ENCODE assay signal across 8 mouse cellular contexts in the genomic region with DNA sequence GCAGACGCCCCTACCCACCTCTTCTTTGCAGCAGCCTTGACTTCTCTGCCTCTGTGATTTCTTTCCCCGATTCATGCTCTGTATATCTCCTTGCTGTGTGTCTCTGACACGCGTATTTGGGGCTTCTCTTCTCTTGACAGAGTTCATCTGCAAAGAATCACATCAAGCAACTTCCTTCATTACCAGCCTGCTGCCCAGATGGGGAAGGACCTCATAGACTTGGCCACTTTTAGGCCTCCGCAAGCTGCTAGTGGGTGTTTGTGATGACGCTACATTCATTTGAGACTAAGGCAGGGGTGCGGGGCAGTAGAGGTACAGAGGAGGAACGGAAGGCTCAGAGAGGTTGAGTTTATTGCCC. TPM values are rescaled to one million over a fixed set of nuclear protein-coding genes. Genes with fewer than 3 reads are reported as not detected.
A peak's percentile ranks its signal among the peaks of the same experiment; 100 is the strongest.
DNase-seq lines count a peak whose midpoint lies in the region; ATAC-seq lines count a peak whose summit lies in the region.

No protein-coding gene starts in this region.

- ATAC-seq in neural tube, embryonic 11.5 days (ENCODE audit: insufficient read depth, low FRiP score, low TSS enrichment) = no peak
- no peak for ATAC-seq in midbrain, embryonic 14.5 days (ENCODE audit: low FRiP score, low TSS enrichment)

- no peaks in the 10 kb centered on the region for H3K27me3 ChIP-seq in neural tube, embryonic 11.5 days (ENCODE audit: control insufficient read depth, insufficient read depth, low read length)
- H3K27me3 ChIP-seq in midbrain, embryonic 14.5 days (ENCODE audit: control insufficient read depth, insufficient read depth, low read length) = no peaks in the 10 kb centered on the region

- WGBS in neural tube, embryonic 11.5 days = 42% methylated on average over 8 of the region's 8 CpGs
- 28% methylated on average over 8 of the region's 8 CpGs for WGBS in midbrain, embryonic 14.5 days

- peaks cover 4% of the 10 kb centered on the region for H3K4me1 ChIP-seq in neural tube, embryonic 11.5 days (ENCODE audit: control insufficient read depth, insufficient read depth, low read length)
- peaks cover 7% of the 10 kb centered on the region for H3K4me1 ChIP-seq in midbrain, embryonic 14.5 days (ENCODE audit: control insufficient read depth, insufficient read depth, low read length)

- no peaks in the 10 kb centered on the region for H3K36me3 ChIP-seq in neural tube, embryonic 11.5 days (ENCODE audit: control insufficient read depth, insufficient read depth, low read length)
- H3K36me3 ChIP-seq in midbrain, embryonic 14.5 days (ENCODE audit: control insufficient read depth, insufficient read depth, low read length) = peaks cover 13% of the 10 kb centered on the region

- H3K27ac ChIP-seq in neural tube, embryonic 11.5 days (ENCODE audit: low read depth, low read length) = no peak overlapping the region
- H3K27ac ChIP-seq in midbrain, embryonic 14.5 days (replicated peaks; ENCODE audit: low read depth, low read length) = peak overlapping the region; percentile 70

- H3K9me3 ChIP-seq in neural tube, embryonic 11.5 days (ENCODE audit: control insufficient read depth, low read length) = no peaks in the 10 kb centered on the region
- no peaks in the 10 kb centered on the region for H3K9me3 ChIP-seq in midbrain, embryonic 14.5 days (ENCODE audit: control insufficient read depth, low read length)

- H3K4me2 ChIP-seq in neural tube, embryonic 11.5 days (ENCODE audit: low read depth) = peak overlapping the region; percentile 76
- peak overlapping the region; percentile 90 for H3K4me2 ChIP-seq in midbrain, embryonic 14.5 days (ENCODE audit: low read length)

- peak overlapping the region; percentile 69 for H3K9ac ChIP-seq in neural tube, embryonic 11.5 days (ENCODE audit: low read length)
- peak overlapping the region; percentile 59 for H3K9ac ChIP-seq in midbrain, embryonic 14.5 days (replicated peaks; ENCODE audit: low read length)

- DNase-seq in adrenal gland, postnatal 10 days = peak; percentile 11
- no peak for DNase-seq in adrenal gland, postnatal 25 days
- DNase-seq in neural tube, embryonic 11.5 days (ENCODE audit: low spot score) = no peak
- no peak for DNase-seq in neural tube, embryonic 10.5 days (ENCODE audit: extremely low spot score, low spot score)
- peak; percentile 15 to 46 for DNase-seq in frontal cortex, adult 2 months (ENCODE audit: extremely low spot score in 1 of 2, low spot score in 1 of 2)
- peak; percentile 18 to 19 for DNase-seq in layer of hippocampus, postnatal 25 days (ENCODE audit: extremely low spot score in 1 of 2, low spot score in 1 of 2)
- DNase-seq in midbrain, embryonic 14.5 days = no peak
- DNase-seq in ovary, adult 18-20 months (ENCODE audit: low spot score) = no peak

- H3K4me3 ChIP-seq in neural tube, embryonic 11.5 days (ENCODE audit: low read depth, low read length) = peak overlapping the region; percentile 58
- peak overlapping the region; percentile 46 for H3K4me3 ChIP-seq in midbrain, embryonic 14.5 days (replicated peaks; ENCODE audit: low read depth, low read length)

RNA-seq across cellular contexts. Expression of a gene that starts 0.6 kb away (rescaled TPM):
- 10 to 100 TPM in 1 of 2 experiments, 1 to 10 TPM in 1; 9.1 to 12.8 TPM for total RNA-seq in adrenal gland, postnatal 10 days (2021)
- total RNA-seq in adrenal gland, postnatal 25 days (2021) = 12.1 and 15.6 TPM in 2 replicates
- polyA plus RNA-seq in neural tube, embryonic 11.5 days (2014; fragmentation: Nextera tagmentation; extraction: Ambion mirVana) = 11.6 and 12.2 TPM in 2 replicates
- 11.0 and 12.4 TPM in 2 replicates for polyA plus RNA-seq in frontal cortex, adult 2 months (2012; rRNA removed)
- 1 to 10 TPM; 5.3 to 6.2 TPM for total RNA-seq in layer of hippocampus, postnatal 25 days (2021)
- 9.8 and 12.6 TPM in 2 replicates for polyA plus RNA-seq in midbrain, embryonic 14.5 days (2014; fragmentation: Nextera tagmentation; extraction: Ambion mirVana)

RNA-seq across cellular contexts. Expression of a gene that starts 21.8 kb away (rescaled TPM):
- total RNA-seq in adrenal gland, postnatal 10 days (2021) = 1 to 10 TPM in 1 of 2 experiments, under 1 TPM in 1; 0.87 to 1.5 TPM
- not detected in 2 replicates for total RNA-seq in adrenal gland, postnatal 25 days (2021)
- 0.08 TPM in 1 of 2 replicates, not detected in the other for polyA plus RNA-seq in neural tube, embryonic 11.5 days (2014; fragmentation: Nextera tagmentation; extraction: Ambion mirVana)
- polyA plus RNA-seq in frontal cortex, adult 2 months (2012; rRNA removed) = 0.56 and 0.69 TPM in 2 replicates
- total RNA-seq in layer of hippocampus, postnatal 25 days (2021) = under 1 TPM; 0.10 to 0.21 TPM
- polyA plus RNA-seq in midbrain, embryonic 14.5 days (2014; fragmentation: Nextera tagmentation; extraction: Ambion mirVana) = 0.22 TPM in 1 of 2 replicates, not detected in the other

RNA-seq across cellular contexts. Expression of a gene that starts 25.5 kb away (rescaled TPM):
- total RNA-seq in adrenal gland, postnatal 10 days (2021) = not detected
- total RNA-seq in adrenal gland, postnatal 25 days (2021) = not detected in 2 replicates
- polyA plus RNA-seq in neural tube, embryonic 11.5 days (2014; fragmentation: Nextera tagmentation; extraction: Ambion mirVana) = 0.20 and 0.58 TPM in 2 replicates
- polyA plus RNA-seq in frontal cortex, adult 2 months (2012; rRNA removed) = 0.42 and 0.63 TPM in 2 replicates
- total RNA-seq in layer of hippocampus, postnatal 25 days (2021) = 1 to 10 TPM in 1 of 2 experiments, under 1 TPM in 1; 0.45 to 1.0 TPM
- polyA plus RNA-seq in midbrain, embryonic 14.5 days (2014; fragmentation: Nextera tagmentation; extraction: Ambion mirVana) = 1.3 and 1.7 TPM in 2 replicates

RNA-seq across cellular contexts. Expression of a gene that starts 38.5 kb away (rescaled TPM):
- total RNA-seq in adrenal gland, postnatal 10 days (2021) = not detected
- not detected in 2 replicates for total RNA-seq in adrenal gland, postnatal 25 days (2021)
- polyA plus RNA-seq in neural tube, embryonic 11.5 days (2014; fragmentation: Nextera tagmentation; extraction: Ambion mirVana) = not detected in 2 replicates
- polyA plus RNA-seq in frontal cortex, adult 2 months (2012; rRNA removed) = 0.08 TPM in 1 of 2 replicates, not detected in the other
- not detected for total RNA-seq in layer of hippocampus, postnatal 25 days (2021)
- not detected in 2 replicates for polyA plus RNA-seq in midbrain, embryonic 14.5 days (2014; fragmentation: Nextera tagmentation; extraction: Ambion mirVana)

RNA-seq across cellular contexts. Expression of a gene that starts 43.6 kb away (rescaled TPM):
- total RNA-seq in adrenal gland, postnatal 10 days (2021) = not detected
- not detected in 2 replicates for total RNA-seq in adrenal gland, postnatal 25 days (2021)
- polyA plus RNA-seq in neural tube, embryonic 11.5 days (2014; fragmentation: Nextera tagmentation; extraction: Ambion mirVana) = not detected in 2 replicates
- not detected in 2 replicates for polyA plus RNA-seq in frontal cortex, adult 2 months (2012; rRNA removed)
- not detected for total RNA-seq in layer of hippocampus, postnatal 25 days (2021)
- polyA plus RNA-seq in midbrain, embryonic 14.5 days (2014; fragmentation: Nextera tagmentation; extraction: Ambion mirVana) = not detected in 2 replicates

Comparison
In these comparisons a context has a peak if more than half of its experiments do, and no peak if none do; other contexts are left out.
1. DNase-seq: peak in adrenal gland, postnatal 10 days (single experiment), frontal cortex, adult 2 months (2 of 2) and layer of hippocampus, postnatal 25 days (2 of 2); none in adrenal gland, postnatal 25 days (single experiment), neural tube, embryonic 11.5 days (single experiment), neural tube, embryonic 10.5 days (single experiment), midbrain, embryonic 14.5 days (single experiment) and ovary, adult 18-20 months (single experiment).